Mouse (Mus musculus): Measurements from ENCODE around the gene Fez1. TPM values are rescaled to one million over a fixed set of nuclear protein-coding genes. Genes with fewer than 3 reads are reported as not detected.

Fez1 gene
- 42.0 and 44.0 TPM in 2 replicates for polyA plus RNA-seq (2015; fragmentation: Nextera tagmentation; extraction: Ambion mirVana)

- Histone ChIP-seq H3K27me3 (no peaks in the 10 kb centered on the region), H3K4me1 (peaks cover 4% of the 10 kb centered on the region; the same call in 1 of the 2 replicates), H3K4me2 (peak within 1 kb of the TSS; percentile 23; the same call in 1 of the 2 replicates), H3K9me3 (no peaks in the 10 kb centered on the region), H3K4me3 (no peak within 1 kb of the TSS), H3K36me3 (no peaks in the 10 kb centered on the region), H3K27ac (no peak within 1 kb of the TSS), H3K9ac (no peak within 1 kb of the TSS)
- 5% methylated on average over 8 of the region's 8 CpGs for WGBS
- no peak for ATAC-seq (ENCODE audit: insufficient number of reproducible peaks, low FRiP score, low TSS enrichment, low read depth)
Measured at GRCm38 (mm10) chr9:36821644-36822000, at the start of gene Fez1. Gene Fez1 (plus strand): TSS chr9:36821864.

GRCm38 (mm10) chr9:36783921-36784320 lies 37.7 kb upstream of the Fez1 start:
- Histone ChIP-seq H3K36me3 (peaks cover 75% of the 10 kb centered on the region), H3K4me3 (no peak overlapping the region), H3K9ac (no peak overlapping the region), H3K27me3 (no peaks in the 10 kb centered on the region), H3K4me1 (no peaks in the 10 kb centered on the region), H3K9me3 (no peaks in the 10 kb centered on the region), H3K27ac (no peak overlapping the region), H3K4me2 (no peak overlapping the region)
- ATAC-seq (ENCODE audit: insufficient number of reproducible peaks, low FRiP score, low TSS enrichment, low read depth): no peak
- WGBS: 85% methylated on average over 2 of the region's 2 CpGs

GRCm38 (mm10) chr9:36792191-36792590 lies 29.5 kb upstream of the Fez1 start:
- no peak overlapping the region for H3K4me2 ChIP-seq
- H3K9ac ChIP-seq: no peak overlapping the region
- no peak overlapping the region for H3K4me3 ChIP-seq
- H3K4me1 ChIP-seq: peaks cover 8% of the 10 kb centered on the region; the same call in 1 of the 2 replicates
- no peak overlapping the region for H3K27ac ChIP-seq
- no peak for ATAC-seq (ENCODE audit: insufficient number of reproducible peaks, low FRiP score, low TSS enrichment, low read depth)
- no peaks in the 10 kb centered on the region for H3K27me3 ChIP-seq
- H3K9me3 ChIP-seq: no peaks in the 10 kb centered on the region
- peaks cover 42% of the 10 kb centered on the region for H3K36me3 ChIP-seq
- 90% methylated on average over 3 of the region's 3 CpGs for WGBS

- Histone ChIP-seq H3K36me3 (peaks cover 23% of the 10 kb centered on the region), H3K4me2 (no peak overlapping the region), H3K27me3 (no peaks in the 10 kb centered on the region), H3K4me1 (peaks cover 8% of the 10 kb centered on the region; the same call in 1 of the 2 replicates), H3K27ac (no peak overlapping the region), H3K9me3 (no peaks in the 10 kb centered on the region), H3K9ac (no peak overlapping the region), H3K4me3 (no peak overlapping the region)
- 87% methylated on average over 2 of the region's 2 CpGs for WGBS
- no peak for ATAC-seq (ENCODE audit: insufficient number of reproducible peaks, low FRiP score, low TSS enrichment, low read depth)
Measured at GRCm38 (mm10) chr9:36794487-36794886, 27.2 kb upstream of the Fez1 start.

GRCm38 (mm10) chr9:36795556-36795955 lies 26.1 kb upstream of the Fez1 start:
- Histone ChIP-seq H3K4me3 (no peak overlapping the region), H3K27ac (no peak overlapping the region), H3K27me3 (no peaks in the 10 kb centered on the region), H3K4me2 (no peak overlapping the region), H3K9me3 (no peaks in the 10 kb centered on the region), H3K36me3 (peaks cover 12% of the 10 kb centered on the region), H3K9ac (no peak overlapping the region), H3K4me1 (peaks cover 8% of the 10 kb centered on the region; the same call in 1 of the 2 replicates)
- WGBS: 72% methylated on average over 1 of the region's 1 CpGs
- ATAC-seq (ENCODE audit: insufficient number of reproducible peaks, low FRiP score, low TSS enrichment, low read depth): no peak

GRCm38 (mm10) chr9:36796224-36796623 lies 25.4 kb upstream of the Fez1 start:
- Histone ChIP-seq H3K36me3 (peaks cover 7% of the 10 kb centered on the region), H3K9me3 (no peaks in the 10 kb centered on the region), H3K4me1 (peaks cover 8% of the 10 kb centered on the region; the same call in 1 of the 2 replicates), H3K9ac (peak overlapping the region; percentile 95; the same call in 1 of the 2 replicates), H3K4me2 (peak overlapping the region; percentile 70), H3K4me3 (peak overlapping the region; percentile 97), H3K27ac (no peak overlapping the region), H3K27me3 (no peaks in the 10 kb centered on the region)
- no peak for ATAC-seq (ENCODE audit: insufficient number of reproducible peaks, low FRiP score, low TSS enrichment, low read depth)
- 13% methylated on average over 5 of the region's 5 CpGs for WGBS

GRCm38 (mm10) chr9:36796781-36797555 lies 24.7 kb upstream of the Fez1 start, which contains the start of gene Ei24:
Gene Ei24 (minus strand): TSS chr9:36797393.
- Histone ChIP-seq H3K36me3 (peaks cover under 1% of the 10 kb centered on the region; the same call in 1 of the 2 replicates), H3K4me2 (peak within 1 kb of the TSS; percentile 70), H3K9me3 (no peaks in the 10 kb centered on the region), H3K4me3 (peak within 1 kb of the TSS; percentile 97), H3K4me1 (peaks cover 8% of the 10 kb centered on the region; the same call in 1 of the 2 replicates), H3K27ac (peak within 1 kb of the TSS; percentile 77), H3K9ac (peak within 1 kb of the TSS; percentile 95), H3K27me3 (no peaks in the 10 kb centered on the region)
- under 1% methylated on average over 66 of the region's 66 CpGs for WGBS
- peak; percentile 94 for ATAC-seq (ENCODE audit: insufficient number of reproducible peaks, low FRiP score, low TSS enrichment, low read depth)

GRCm38 (mm10) chr9:36801961-36802360 lies 19.7 kb upstream of the Fez1 start:
- Histone ChIP-seq H3K4me3 (no peak overlapping the region), H3K4me1 (no peaks in the 10 kb centered on the region), H3K27me3 (no peaks in the 10 kb centered on the region), H3K9ac (no peak overlapping the region), H3K4me2 (no peak overlapping the region), H3K9me3 (no peaks in the 10 kb centered on the region), H3K27ac (no peak overlapping the region), H3K36me3 (no peaks in the 10 kb centered on the region)
- 82% methylated on average over 2 of the region's 2 CpGs for WGBS
- no peak for ATAC-seq (ENCODE audit: insufficient number of reproducible peaks, low FRiP score, low TSS enrichment, low read depth)

- Histone ChIP-seq H3K9ac (no peak overlapping the region), H3K27me3 (no peaks in the 10 kb centered on the region), H3K4me2 (no peak overlapping the region), H3K9me3 (no peaks in the 10 kb centered on the region), H3K4me1 (no peaks in the 10 kb centered on the region), H3K36me3 (no peaks in the 10 kb centered on the region), H3K4me3 (no peak overlapping the region), H3K27ac (no peak overlapping the region)
- 79% methylated on average over 3 of the region's 3 CpGs for WGBS
- no peak for ATAC-seq (ENCODE audit: insufficient number of reproducible peaks, low FRiP score, low TSS enrichment, low read depth)
Measured at GRCm38 (mm10) chr9:36802951-36803350, 18.7 kb upstream of the Fez1 start.

- Histone ChIP-seq H3K27ac (no peak overlapping the region), H3K36me3 (no peaks in the 10 kb centered on the region), H3K4me3 (no peak overlapping the region), H3K27me3 (no peaks in the 10 kb centered on the region), H3K4me2 (no peak overlapping the region), H3K4me1 (no peaks in the 10 kb centered on the region), H3K9ac (no peak overlapping the region), H3K9me3 (no peaks in the 10 kb centered on the region)
- WGBS: 64% methylated on average over 6 of the region's 6 CpGs
- no peak for ATAC-seq (ENCODE audit: insufficient number of reproducible peaks, low FRiP score, low TSS enrichment, low read depth)
Measured at GRCm38 (mm10) chr9:36803386-36803785, 18.3 kb upstream of the Fez1 start.

- no peak overlapping the region for H3K4me2 ChIP-seq
- H3K36me3 ChIP-seq: no peaks in the 10 kb centered on the region
- H3K27ac ChIP-seq: no peak overlapping the region
- H3K4me1 ChIP-seq: no peaks in the 10 kb centered on the region
- no peak overlapping the region for H3K4me3 ChIP-seq
- H3K27me3 ChIP-seq: no peaks in the 10 kb centered on the region
- ATAC-seq (ENCODE audit: insufficient number of reproducible peaks, low FRiP score, low TSS enrichment, low read depth): no peak
- 87% methylated on average over 3 of the region's 3 CpGs for WGBS
- no peak overlapping the region for H3K9ac ChIP-seq
- no peaks in the 10 kb centered on the region for H3K9me3 ChIP-seq
Measured at GRCm38 (mm10) chr9:36803926-36804325, 17.7 kb upstream of the Fez1 start.

- no peak for ATAC-seq (ENCODE audit: insufficient number of reproducible peaks, low FRiP score, low TSS enrichment, low read depth)
- no peaks in the 10 kb centered on the region for H3K4me1 ChIP-seq
- no peaks in the 10 kb centered on the region for H3K36me3 ChIP-seq
- no peak overlapping the region for H3K4me3 ChIP-seq
- WGBS: 61% methylated on average over 3 of the region's 3 CpGs
- H3K27me3 ChIP-seq: no peaks in the 10 kb centered on the region
- no peaks in the 10 kb centered on the region for H3K9me3 ChIP-seq
- no peak overlapping the region for H3K9ac ChIP-seq
- no peak overlapping the region for H3K4me2 ChIP-seq
- no peak overlapping the region for H3K27ac ChIP-seq
Measured at GRCm38 (mm10) chr9:36805256-36805975, 16.2 kb upstream of the Fez1 start.

Data from limb, embryonic 15.5 days (tissue).